Mouse (Mus musculus) thymus, postnatal 4 days (tissue): Measurements from ENCODE around the gene Serpina3n.
A peak's percentile ranks its signal among the peaks of the same experiment; 100 is the strongest.
"Not testable (repeated sequence)": the region's sequence is repeated elsewhere in the genome, so short reads cannot be mapped to it uniquely, and the experiment has no call there.

Experiments used
- DNase-seq: peaks from one replicate; pipeline ENCODE4 v3.0.0; 2021

The Serpina3n gene

GRCm38 (mm10) chr12:104406454-104406885 is at the start of gene Serpina3n:
Gene Serpina3n, plus strand, starts transcription at chr12:104406729.
- no peak for DNase-seq

- DNase-seq = no peak
Observed at GRCm38 (mm10) chr12:104369986-104370385, 36.5 kb upstream of the Serpina3n start.

GRCm38 (mm10) chr12:104377179-104377578 is 29.4 kb upstream of the Serpina3n start:
- not testable (repeated sequence) for DNase-seq

GRCm38 (mm10) chr12:104378351-104378750 is 28.2 kb upstream of the Serpina3n start:
- DNase-seq = not testable (repeated sequence)

GRCm38 (mm10) chr12:104378815-104379214 is 27.7 kb upstream of the Serpina3n start:
- DNase-seq = not testable (repeated sequence)

GRCm38 (mm10) chr12:104379856-104380255 is 26.7 kb upstream of the Serpina3n start:
- DNase-seq = no peak

GRCm38 (mm10) chr12:104381071-104381604 is 25.4 kb upstream of the Serpina3n start:
- not testable (repeated sequence) for DNase-seq

- not testable (repeated sequence) for DNase-seq
Observed at GRCm38 (mm10) chr12:104385987-104386386, 20.5 kb upstream of the Serpina3n start.

GRCm38 (mm10) chr12:104386878-104387277 is 19.7 kb upstream of the Serpina3n start:
- DNase-seq = not testable (repeated sequence)

GRCm38 (mm10) chr12:104388477-104388876 is 18.1 kb upstream of the Serpina3n start:
- no peak for DNase-seq

GRCm38 (mm10) chr12:104391057-104391456 is 15.5 kb upstream of the Serpina3n start:
- not testable (repeated sequence) for DNase-seq

- no peak for DNase-seq
Observed at GRCm38 (mm10) chr12:104403968-104404367, 2.6 kb upstream of the Serpina3n start.

GRCm38 (mm10) chr12:104412507-104412906 is 6.0 kb downstream of the Serpina3n start:
- DNase-seq = no peak

- DNase-seq = no peak
Observed at GRCm38 (mm10) chr12:104414576-104414975, 8.0 kb downstream of the Serpina3n start.

GRCm38 (mm10) chr12:104415625-104416315 is 9.2 kb downstream of the Serpina3n start:
- no peak for DNase-seq

- DNase-seq = peak; percentile 85
Observed at GRCm38 (mm10) chr12:104418340-104419135, 12.0 kb downstream of the Serpina3n start.

GRCm38 (mm10) chr12:104419136-104419462 is 12.6 kb downstream of the Serpina3n start:
- DNase-seq = peak; percentile 46

- no peak for DNase-seq
Observed at GRCm38 (mm10) chr12:104422615-104423392, 16.3 kb downstream of the Serpina3n start.

- DNase-seq = no peak
Observed at GRCm38 (mm10) chr12:104425591-104425990, 19.1 kb downstream of the Serpina3n start.

GRCm38 (mm10) chr12:104426915-104427314 is 20.4 kb downstream of the Serpina3n start:
- peak; percentile 65 for DNase-seq

- no peak for DNase-seq
Observed at GRCm38 (mm10) chr12:104431359-104431758, 24.8 kb downstream of the Serpina3n start.

GRCm38 (mm10) chr12:104433214-104433613 is 26.7 kb downstream of the Serpina3n start:
- no peak for DNase-seq
